Mouse (Mus musculus) lung, embryonic 14.5 days (tissue): ENCODE data around the gene Cyp2w1. TPM values are rescaled to one million over a fixed set of nuclear protein-coding genes. Genes with fewer than 3 reads are reported as not detected.
A peak's percentile ranks its signal among the peaks of the same experiment; 100 is the strongest.

ENCODE experiments used
- ATAC-seq: fragments of 200-750 bp; cut with Nextera tagmentation; 2 replicates; pipeline ENCODE4 v1.8.0; 2017; ENCODE audit warnings: mild to moderate bottlenecking, moderate TSS enrichment, moderate library complexity; ENCODE audit not compliant: insufficient read depth
- DNase-seq: peaks from one replicate; pipeline ENCODE4 v3.0.0-alpha.2; 2015
- H3K27ac ChIP-seq: fragments of 300-500 bp; sonication (generic); 2 replicates; pipeline ENCODE4 v1.5.1; 2014; ENCODE audit warnings: low read depth, mild to moderate bottlenecking, moderate library complexity
- H3K27me3 ChIP-seq: fragments of 300-500 bp; sonication (generic); 2 replicates; pipeline ENCODE4 v1.6.1; 2014; ENCODE audit warnings: low read length, control low read depth; ENCODE audit not compliant: insufficient read depth
- H3K36me3 ChIP-seq: fragments of 300-500 bp; sonication (generic); 2 replicates; pipeline ENCODE4 v1.6.1; 2014; ENCODE audit warnings: control low read depth; ENCODE audit not compliant: insufficient read depth
- H3K4me1 ChIP-seq: fragments of 300-500 bp; sonication (generic); 2 replicates; pipeline ENCODE4 v1.6.1; 2014; ENCODE audit warnings: antibody characterized with exemption, control low read depth; ENCODE audit not compliant: insufficient read depth
- H3K4me2 ChIP-seq: fragments of 300-500 bp; sonication (generic); 2 replicates; pipeline ENCODE4 v1.6.1; 2014; ENCODE audit warnings: mild to moderate bottlenecking
- H3K4me3 ChIP-seq: fragments of 300-500 bp; sonication (generic); 2 replicates; pipeline ENCODE4 v1.5.1; 2014; ENCODE audit warnings: low read depth, low read length
- H3K9ac ChIP-seq: fragments of 300-500 bp; sonication (generic); 2 replicates; pipeline ENCODE4 v1.6.1; 2014
- H3K9me3 ChIP-seq: fragments of 300-500 bp; sonication (generic); 2 replicates; pipeline ENCODE4 v1.6.1; 2016; ENCODE audit warnings: low read depth, low read length, control low read depth
- CTCF ChIP-seq: IDR thresholded peaks from 2 replicates; pipeline ENCODE4 v1.5.1; 2016; ENCODE audit warnings: antibody characterized with exemption, low read depth
- WGBS: fragments of 180-500 bp; shearing (Covaris S2); extraction: QIAGEN DNeasy Blood & Tissue Kit; methylation state at CpG from one replicate; pipeline ENCODE4 v1.1.7; 2014; 5-methylcytosine and 5-hydroxymethylcytosine counted together
- polyA plus RNA-seq: library from polyadenylated mRNA; unstranded; fragments of >200 nt; fragmentation: Nextera tagmentation; extraction: Ambion mirVana; gene quantifications from 2 replicates; pipeline ENCODE4 v1.2.1, GENCODE M21; 2014

Gene Cyp2w1
- not detected in 2 replicates for polyA plus RNA-seq

GRCm38 (mm10) chr5:139352317-139352716 lies at the start of gene Cyp2w1:
Cyp2w1 (plus strand) TSS chr5:139352617.
- Histone ChIP-seq H3K4me2 (no peak within 1 kb of the TSS), H3K9ac (peak within 1 kb of the TSS; percentile 31), H3K27me3 (no peaks in the 10 kb centered on the region), H3K4me3 (no peak within 1 kb of the TSS), H3K4me1 (no peaks in the 10 kb centered on the region), H3K36me3 (no peaks in the 10 kb centered on the region), H3K9me3 (no peaks in the 10 kb centered on the region), H3K27ac (no peak within 1 kb of the TSS)
- 53% methylated on average over 6 of the region's 6 CpGs for WGBS
- DNase-seq (no peak), ATAC-seq (no peak)
- no peak for TF ChIP-seq CTCF

DNA sequence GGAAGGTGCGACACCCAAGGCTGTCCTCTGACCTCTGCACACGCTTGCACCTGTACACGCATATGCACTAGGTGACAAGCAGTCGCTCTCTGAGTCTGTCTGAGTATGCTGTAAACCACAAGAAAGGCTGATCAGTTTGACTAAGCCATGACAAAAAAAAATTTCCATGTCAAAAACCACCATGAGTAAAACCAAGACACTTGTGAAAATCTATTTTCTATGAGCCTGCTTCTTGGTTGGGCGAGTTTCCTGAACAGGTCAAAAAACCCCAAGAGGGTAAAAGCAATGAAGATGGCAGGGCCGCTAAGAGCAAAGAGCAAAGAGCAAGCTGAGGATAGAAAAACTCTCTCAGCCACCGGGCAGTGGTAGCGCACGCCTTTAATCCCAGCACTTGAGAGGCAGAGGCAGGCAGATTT lies 48.8 kb upstream of the Cyp2w1 start:
- H3K27me3 ChIP-seq, result no peaks in the 10 kb centered on the region
- H3K27ac ChIP-seq, result no peak overlapping the region
- no peaks in the 10 kb centered on the region for H3K9me3 ChIP-seq
- no peak overlapping the region for H3K9ac ChIP-seq
- no peak for TF ChIP-seq CTCF
- no peaks in the 10 kb centered on the region for H3K36me3 ChIP-seq
- WGBS, result 84% methylated on average over 9 of the region's 9 CpGs
- ATAC-seq (no peak), DNase-seq (no peak)
- no peaks in the 10 kb centered on the region for H3K4me1 ChIP-seq
- H3K4me2 ChIP-seq, result no peak overlapping the region
- H3K4me3 ChIP-seq, result no peak overlapping the region

- Histone ChIP-seq H3K4me1 (no peaks in the 10 kb centered on the region), H3K4me3 (no peak overlapping the region), H3K9me3 (no peaks in the 10 kb centered on the region), H3K27me3 (no peaks in the 10 kb centered on the region), H3K4me2 (no peak overlapping the region), H3K36me3 (no peaks in the 10 kb centered on the region), H3K27ac (no peak overlapping the region), H3K9ac (no peak overlapping the region)
- no peak for DNase-seq
- 62% methylated on average over 3 of the region's 3 CpGs for WGBS
- no peak for ATAC-seq
- TF ChIP-seq CTCF, result no peak
These were observed 42.5 kb upstream of the Cyp2w1 start for GRCm38 (mm10) chr5:139309946-139310345.

GRCm38 (mm10) chr5:139310477-139310876 lies 41.9 kb upstream of the Cyp2w1 start:
- no peak for ATAC-seq
- no peak overlapping the region for H3K9ac ChIP-seq
- no peak for TF ChIP-seq CTCF

DNA sequence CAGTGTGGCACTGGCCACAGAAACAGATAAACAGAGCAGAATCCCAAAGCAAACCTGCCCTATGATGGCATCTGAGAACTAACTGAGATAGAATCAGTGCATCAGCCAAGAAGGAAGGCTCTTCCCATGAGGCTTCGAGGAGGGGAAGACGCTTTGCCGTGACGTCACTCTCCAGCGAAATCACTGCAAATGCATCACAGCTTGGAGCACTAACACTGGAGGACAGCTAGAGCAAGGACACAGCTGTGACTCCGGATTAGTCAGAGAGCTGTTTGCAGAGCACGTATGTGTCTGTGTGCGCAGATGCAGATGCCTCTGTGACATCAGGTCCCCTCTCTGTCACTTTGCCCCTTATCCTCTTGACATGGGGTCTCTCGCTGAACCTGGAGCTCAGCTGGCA lies 40.6 kb upstream of the Cyp2w1 start:
- WGBS, result 82% methylated on average over 9 of the region's 9 CpGs
- TF ChIP-seq CTCF, result no peak
- H3K27me3 ChIP-seq, result no peaks in the 10 kb centered on the region
- H3K27ac ChIP-seq, result no peak overlapping the region
- no peak overlapping the region for H3K4me3 ChIP-seq
- no peaks in the 10 kb centered on the region for H3K36me3 ChIP-seq
- H3K4me2 ChIP-seq, result no peak overlapping the region
- DNase-seq (no peak), ATAC-seq (no peak)
- no peaks in the 10 kb centered on the region for H3K4me1 ChIP-seq
- H3K9me3 ChIP-seq, result no peaks in the 10 kb centered on the region
- no peak overlapping the region for H3K9ac ChIP-seq

More at GRCm38 (mm10) chr5:139310477-139310876, 41.9 kb upstream of the Cyp2w1 start:
- Histone ChIP-seq H3K27me3 (no peaks in the 10 kb centered on the region), H3K36me3 (no peaks in the 10 kb centered on the region), H3K4me1 (no peaks in the 10 kb centered on the region), H3K4me2 (no peak overlapping the region), H3K4me3 (no peak overlapping the region), H3K27ac (no peak overlapping the region), H3K9me3 (no peaks in the 10 kb centered on the region)
- DNase-seq, result no peak
- WGBS, result 82% methylated on average over 4 of the region's 4 CpGs

- 73% methylated on average over 9 of the region's 9 CpGs for WGBS
- Histone ChIP-seq H3K9me3 (no peaks in the 10 kb centered on the region), H3K27ac (no peak overlapping the region), H3K4me3 (no peak overlapping the region), H3K9ac (no peak overlapping the region), H3K4me2 (no peak overlapping the region), H3K4me1 (no peaks in the 10 kb centered on the region), H3K27me3 (no peaks in the 10 kb centered on the region), H3K36me3 (no peaks in the 10 kb centered on the region)
- ATAC-seq (no peak), DNase-seq (no peak)
- TF ChIP-seq CTCF, result no peak
These were observed 38.9 kb upstream of the Cyp2w1 start for GRCm38 (mm10) chr5:139313536-139313935.

DNA sequence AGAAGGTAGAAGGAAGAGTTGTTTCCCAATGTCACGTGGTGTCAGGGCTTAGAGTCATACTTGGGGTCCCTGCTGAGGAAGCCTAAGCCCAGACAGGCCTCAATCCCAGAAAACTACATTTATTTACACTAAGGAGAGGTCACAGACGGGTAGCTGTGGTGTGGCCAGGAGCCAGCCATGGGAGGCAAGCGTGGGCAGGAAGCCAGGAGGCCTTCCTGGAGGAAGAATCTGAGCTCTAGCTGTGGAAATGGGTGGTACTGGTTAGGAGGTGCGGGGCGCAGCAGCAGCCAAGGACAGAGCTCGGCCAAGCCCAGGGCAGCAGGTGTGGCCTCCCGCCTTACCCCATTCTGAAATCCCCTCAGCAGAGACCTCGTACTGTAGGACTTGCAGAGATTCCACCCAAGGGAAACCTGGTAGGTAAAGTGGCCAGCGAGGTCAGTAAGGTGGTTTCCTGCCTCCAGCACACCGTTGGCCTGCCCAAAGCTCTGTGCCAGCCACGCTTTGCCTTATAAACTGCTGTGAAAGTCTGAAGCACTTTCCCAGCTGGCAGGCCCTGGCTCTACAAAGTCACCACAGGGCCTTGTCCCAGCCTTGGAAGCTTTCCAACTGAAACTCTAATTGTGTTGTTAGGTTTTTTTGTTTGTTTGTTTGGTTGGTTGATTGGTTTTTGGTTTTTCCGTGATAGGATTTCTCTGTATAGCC lies 37.3 kb upstream of the Cyp2w1 start:
- Histone ChIP-seq H3K9ac (no peak overlapping the region), H3K36me3 (no peaks in the 10 kb centered on the region), H3K9me3 (no peaks in the 10 kb centered on the region), H3K27me3 (no peaks in the 10 kb centered on the region), H3K4me2 (no peak overlapping the region), H3K4me3 (no peak overlapping the region), H3K27ac (no peak overlapping the region), H3K4me1 (no peaks in the 10 kb centered on the region)
- TF ChIP-seq CTCF, result no peak
- no peak for DNase-seq
- no peak for ATAC-seq
- WGBS, result 80% methylated on average over 12 of the region's 12 CpGs
